Mouse (Mus musculus): Measurements from ENCODE around the gene Mrpl42.

DNA sequence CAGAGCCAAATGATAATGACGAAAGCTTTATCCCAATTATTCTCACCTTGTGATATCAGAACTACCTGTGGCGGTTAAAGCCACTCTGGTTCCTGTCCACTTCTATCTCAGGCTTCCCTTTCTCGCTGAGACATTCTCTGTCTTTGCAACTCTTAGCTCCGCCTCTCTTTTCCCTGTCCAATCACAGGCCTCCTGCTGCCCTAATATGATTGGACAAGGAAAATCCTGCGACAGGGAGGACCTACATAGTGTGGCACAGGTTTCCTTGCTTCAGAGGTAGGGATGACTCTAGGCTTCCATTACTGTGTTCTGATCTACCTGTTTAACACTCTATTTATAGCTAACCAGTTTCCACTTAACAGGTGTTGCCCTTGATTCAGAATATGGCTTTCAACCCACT, 48.5 kb downstream of the Mrpl42 start:
- TF ChIP-seq CTCF (IDR thresholded peaks at IDR 0.05; ENCODE audit: low read depth) (no peak), EP300 (IDR thresholded peaks at IDR 0.05; ENCODE audit: low read depth) (no peak)
